Mouse (Mus musculus) neural tube, embryonic 12.5 days (tissue): ENCODE results near the gene Eme2. TPM values are rescaled to one million over a fixed set of nuclear protein-coding genes. Genes with fewer than 3 reads are reported as not detected.

Source experiments
- ATAC-seq: fragments of 200-750 bp; cut with Nextera tagmentation; 2 replicates; pipeline ENCODE4 v1.8.0; 2017; ENCODE audit warnings: low read depth, mild to moderate bottlenecking, moderate TSS enrichment, moderate library complexity; ENCODE audit not compliant: low FRiP score
- H3K27ac ChIP-seq: fragments of 300-500 bp; sonication (generic); 2 replicates; pipeline ENCODE4 v1.5.1; 2016
- H3K27me3 ChIP-seq: fragments of 300-500 bp; sonication (generic); replicated peaks from 2 replicates; pipeline ENCODE4 v1.6.1; 2016; ENCODE audit warnings: mild to moderate bottlenecking
- H3K36me3 ChIP-seq: fragments of 300-500 bp; sonication (generic); 2 replicates; pipeline ENCODE4 v1.6.1; 2016; ENCODE audit warnings: mild to moderate bottlenecking
- H3K4me1 ChIP-seq: fragments of 300-500 bp; sonication (generic); 2 replicates; pipeline ENCODE4 v1.6.1; 2016
- H3K4me2 ChIP-seq: fragments of 300-500 bp; sonication (generic); replicated peaks from 2 replicates; pipeline ENCODE4 v1.6.1; 2016; ENCODE audit warnings: mild to moderate bottlenecking
- H3K4me3 ChIP-seq: fragments of 300-500 bp; sonication (generic); 2 replicates; pipeline ENCODE4 v1.5.1; 2016
- H3K9ac ChIP-seq: fragments of 300-500 bp; sonication (generic); 2 replicates; pipeline ENCODE4 v1.6.1; 2016; ENCODE audit warnings: mild to moderate bottlenecking
- H3K9me3 ChIP-seq: fragments of 300-500 bp; sonication (generic); 2 replicates; pipeline ENCODE4 v1.6.1; 2016; ENCODE audit warnings: mild to moderate bottlenecking
- WGBS: fragments of 180-500 bp; shearing (Covaris S2); methylation state at CpG from one replicate; pipeline ENCODE4 v1.1.7; 2016; 5-methylcytosine and 5-hydroxymethylcytosine counted together
- polyA plus RNA-seq: library from polyadenylated mRNA; unstranded; fragments of >200 nt; fragmentation: Nextera tagmentation; extraction: Ambion mirVana; gene quantifications from 2 replicates; pipeline ENCODE4 v1.2.1, GENCODE M21; 2016

Gene Eme2
- polyA plus RNA-seq, 1 experiment from 2014 or later: 44.5 TPM

DNA sequence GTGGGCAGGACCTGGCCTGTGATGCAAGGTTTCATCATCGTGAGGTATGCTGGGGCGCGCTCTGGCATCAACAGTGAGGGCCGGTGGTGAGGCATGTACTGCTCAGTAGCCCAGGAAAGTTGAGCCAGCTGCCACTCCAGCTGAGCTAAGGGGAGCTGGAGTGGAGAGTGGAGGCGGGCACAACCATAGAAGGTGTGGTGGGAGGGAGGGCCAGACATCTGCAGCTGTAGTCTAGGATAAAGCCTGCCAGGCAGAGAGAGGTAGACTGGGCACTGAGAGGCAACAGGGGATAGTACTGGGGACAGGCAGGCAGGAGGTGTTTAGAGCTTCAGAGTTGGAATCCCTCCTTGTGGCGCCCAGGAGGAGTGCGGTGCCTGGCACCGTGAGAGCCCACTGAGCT lies 34.8 kb downstream of the Eme2 start:
- H3K4me1 ChIP-seq: no peaks in the 10 kb centered on the region
- H3K4me2 ChIP-seq: no peak overlapping the region
- peaks cover 49% of the 10 kb centered on the region for H3K36me3 ChIP-seq
- no peak overlapping the region for H3K9ac ChIP-seq
- no peak overlapping the region for H3K27ac ChIP-seq
- H3K9me3 ChIP-seq: no peaks in the 10 kb centered on the region
- H3K27me3 ChIP-seq: no peaks in the 10 kb centered on the region
- ATAC-seq: no peak
- WGBS: 96% methylated on average over 8 of the region's 8 CpGs
- H3K4me3 ChIP-seq: no peak overlapping the region

DNA sequence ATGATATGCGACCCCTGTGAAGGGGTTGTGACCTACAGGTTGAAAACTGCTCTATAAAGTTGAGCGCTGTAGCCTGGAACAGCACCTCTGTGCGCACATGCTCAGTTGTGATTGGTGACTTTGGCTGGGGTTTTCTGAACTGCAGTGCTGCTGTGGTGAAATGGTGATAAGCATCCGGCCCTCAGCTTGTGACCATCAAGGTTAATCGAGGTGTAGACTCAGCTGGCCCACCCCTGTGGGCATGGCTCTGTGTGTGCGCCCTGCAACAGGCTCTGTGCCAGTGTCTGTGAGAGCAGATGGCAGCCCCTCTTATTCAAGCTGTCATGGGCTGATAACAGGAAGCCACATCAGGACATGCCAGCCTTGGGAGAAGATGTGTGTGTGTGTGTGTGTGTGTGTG lies 35.9 kb downstream of the Eme2 start:
- H3K4me2 ChIP-seq: no peak overlapping the region
- no peak overlapping the region for H3K4me3 ChIP-seq
- H3K4me1 ChIP-seq: no peaks in the 10 kb centered on the region
- no peak overlapping the region for H3K27ac ChIP-seq
- no peaks in the 10 kb centered on the region for H3K27me3 ChIP-seq
- no peaks in the 10 kb centered on the region for H3K9me3 ChIP-seq
- no peak overlapping the region for H3K9ac ChIP-seq
- no peak for ATAC-seq
- WGBS: 87% methylated on average over 6 of the region's 6 CpGs
- H3K36me3 ChIP-seq: peaks cover 43% of the 10 kb centered on the region

DNA sequence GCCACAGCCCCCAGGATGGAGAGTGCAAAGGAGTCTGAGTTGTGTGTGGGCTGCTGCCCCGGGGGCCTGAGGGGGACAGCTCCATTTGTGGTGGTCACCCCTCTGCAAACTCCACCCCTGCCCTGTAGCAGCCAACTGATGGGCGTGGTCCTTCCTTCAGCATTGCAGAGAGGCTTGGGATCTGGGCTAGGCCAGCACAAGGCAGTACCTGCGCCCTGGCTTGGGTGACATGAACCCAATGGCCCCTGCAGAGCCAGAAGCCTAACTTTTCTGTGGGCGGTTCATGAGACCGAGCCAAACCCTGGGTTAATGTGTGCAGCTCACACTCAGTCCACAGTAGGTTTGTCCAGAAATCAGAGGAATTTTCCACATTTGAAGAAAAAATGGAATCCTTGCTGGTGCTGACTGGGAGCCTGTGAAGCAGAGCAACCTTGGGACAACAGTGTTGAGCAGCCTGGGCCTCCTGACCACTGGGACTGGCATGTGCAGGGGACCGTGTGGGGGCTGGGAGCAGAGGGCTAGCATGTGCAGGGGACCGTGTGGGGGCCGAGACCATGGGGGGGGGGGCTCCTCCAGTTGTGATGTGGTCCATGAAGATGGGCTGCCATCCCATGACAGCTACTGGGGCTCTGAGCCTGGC lies 36.9 kb downstream of the Eme2 start:
- Histone ChIP-seq H3K36me3 (peaks cover 44% of the 10 kb centered on the region), H3K4me2 (no peak overlapping the region), H3K27me3 (no peaks in the 10 kb centered on the region), H3K4me1 (no peaks in the 10 kb centered on the region), H3K9me3 (no peaks in the 10 kb centered on the region), H3K4me3 (no peak overlapping the region), H3K9ac (no peak overlapping the region), H3K27ac (no peak overlapping the region)
- 81% methylated on average over 8 of the region's 8 CpGs for WGBS
- no peak for ATAC-seq

DNA sequence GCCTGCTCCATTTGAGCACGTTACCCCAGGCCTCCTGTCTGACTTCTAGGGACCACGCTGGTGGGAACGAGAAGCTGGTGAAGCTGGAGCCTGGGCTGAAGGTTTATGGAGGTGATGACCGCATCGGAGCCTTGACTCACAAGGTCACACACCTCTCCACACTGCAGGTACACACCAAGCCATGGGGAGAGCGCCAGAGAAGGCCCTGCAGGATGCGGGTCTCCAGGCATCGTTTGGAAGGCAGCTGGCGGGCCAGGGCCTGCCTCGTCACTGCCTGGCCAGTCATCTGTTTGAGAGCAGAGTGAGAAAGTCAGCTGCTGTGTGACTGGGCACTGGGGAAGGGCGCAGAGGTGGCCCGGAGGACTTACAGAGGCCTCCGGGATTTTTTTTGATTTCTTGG lies 38.3 kb downstream of the Eme2 start:
- Histone ChIP-seq H3K36me3 (peaks cover 39% of the 10 kb centered on the region), H3K4me1 (peaks cover under 1% of the 10 kb centered on the region; the same call in 1 of the 2 replicates), H3K4me3 (no peak overlapping the region), H3K27me3 (peaks cover 3% of the 10 kb centered on the region; the same call in 1 of the 2 replicates), H3K27ac (no peak overlapping the region), H3K9ac (no peak overlapping the region), H3K9me3 (no peaks in the 10 kb centered on the region), H3K4me2 (no peak overlapping the region)
- ATAC-seq: no peak
- WGBS: 93% methylated on average over 13 of the region's 13 CpGs

DNA sequence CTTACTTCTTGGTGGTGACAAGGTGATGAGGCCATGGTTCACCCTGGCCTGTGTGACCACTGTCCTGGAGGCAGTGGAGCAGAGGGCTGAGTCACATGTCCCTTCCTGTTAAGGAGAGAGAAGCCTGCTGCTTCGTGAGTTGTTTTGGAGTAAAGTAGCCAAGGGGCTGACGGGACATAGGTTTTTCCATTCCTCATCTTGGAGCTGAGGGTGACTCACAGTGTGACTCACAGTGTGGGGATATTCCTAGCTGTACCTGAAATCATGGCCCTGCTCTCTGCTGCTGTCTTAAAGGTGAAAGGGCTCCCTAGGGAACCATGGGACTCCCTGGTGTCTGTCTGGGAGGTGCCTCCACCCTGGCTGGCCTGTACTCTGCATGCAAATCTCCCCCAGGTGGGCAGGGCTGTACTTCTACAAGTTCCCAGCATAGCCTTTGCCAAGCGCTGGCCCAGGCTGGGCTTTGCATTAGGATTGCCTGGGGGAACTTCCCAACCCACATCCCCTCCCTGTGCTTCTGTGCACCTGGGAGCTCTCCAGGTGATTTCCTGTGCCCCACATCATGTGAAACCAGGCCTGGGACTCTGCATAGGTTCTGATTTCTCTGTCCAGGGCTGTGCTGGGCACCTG lies 38.9 kb downstream of the Eme2 start:
- H3K36me3 ChIP-seq: peaks cover 33% of the 10 kb centered on the region
- H3K4me3 ChIP-seq: no peak overlapping the region
- WGBS: 92% methylated on average over 3 of the region's 3 CpGs
- peaks cover 4% of the 10 kb centered on the region; the same call in 1 of the 2 replicates for H3K27me3 ChIP-seq
- H3K4me1 ChIP-seq: peaks cover 7% of the 10 kb centered on the region; the same call in 1 of the 2 replicates
- ATAC-seq: no peak
- H3K9me3 ChIP-seq: no peaks in the 10 kb centered on the region
- H3K27ac ChIP-seq: no peak overlapping the region
- H3K4me2 ChIP-seq: no peak overlapping the region
- no peak overlapping the region for H3K9ac ChIP-seq

DNA sequence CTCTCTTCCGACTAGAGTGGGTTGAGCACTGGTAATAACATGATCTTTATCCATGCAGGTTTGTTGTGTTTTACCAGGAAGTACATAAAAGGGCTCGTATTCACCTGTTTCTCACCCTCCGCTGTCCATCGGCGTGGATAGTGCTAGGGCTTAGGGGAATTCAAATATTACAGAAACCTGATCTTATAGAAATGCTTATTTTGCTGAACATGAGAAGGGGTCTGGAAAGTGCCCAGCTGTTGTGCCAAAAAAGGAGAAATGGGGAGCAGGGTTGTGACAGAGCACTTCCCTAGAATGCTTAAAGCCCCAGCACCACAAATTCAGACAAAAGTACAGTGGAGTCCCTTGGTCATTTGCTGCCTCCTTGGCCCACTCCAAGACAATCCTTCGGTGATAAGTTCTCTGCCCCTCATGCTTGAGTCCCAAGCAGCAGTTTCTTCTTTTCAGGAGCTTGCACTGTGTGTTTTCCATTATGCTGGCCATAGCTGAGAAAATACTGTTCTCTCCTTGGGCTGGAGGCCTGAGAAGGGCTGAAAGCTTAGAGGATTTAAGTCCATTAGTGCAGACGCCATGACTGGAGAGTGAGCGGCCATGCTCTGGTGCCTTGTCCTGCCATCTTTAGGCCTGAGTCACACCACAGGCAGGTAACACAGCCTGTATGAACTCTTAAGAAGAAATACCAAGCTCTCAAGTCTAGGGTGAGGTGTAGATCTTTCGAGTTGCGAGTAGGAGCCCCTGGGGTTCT lies 43.3 kb downstream of the Eme2 start:
- Histone ChIP-seq H3K9me3 (no peaks in the 10 kb centered on the region), H3K4me3 (peak overlapping the region; percentile 78; the same call in 1 of the 2 replicates), H3K9ac (no peak overlapping the region), H3K4me1 (peaks cover 17% of the 10 kb centered on the region; the same call in 1 of the 2 replicates), H3K4me2 (peak overlapping the region; percentile 92), H3K27ac (no peak overlapping the region), H3K36me3 (peaks cover 9% of the 10 kb centered on the region), H3K27me3 (peaks cover 4% of the 10 kb centered on the region; the same call in 1 of the 2 replicates)
- no peak for ATAC-seq
- WGBS: 85% methylated on average over 10 of the region's 10 CpGs

DNA sequence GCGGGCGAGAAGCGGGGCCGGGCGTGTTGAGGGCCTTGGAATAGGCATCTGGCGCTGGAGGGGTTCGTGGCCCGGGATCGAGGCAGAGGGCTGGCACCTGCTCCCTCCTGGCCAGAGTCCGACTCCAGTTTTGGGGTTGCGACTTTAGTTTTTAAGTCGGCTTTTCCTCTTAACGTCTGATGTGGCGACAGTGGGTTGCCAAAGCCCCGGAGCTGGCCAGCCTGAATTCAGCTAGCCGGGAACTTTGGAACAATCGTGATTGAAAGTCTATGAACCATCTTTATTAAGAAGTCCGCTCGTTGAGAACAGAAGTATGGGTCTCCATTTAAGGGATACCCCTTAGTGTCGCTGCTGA lies 44.1 kb downstream of the Eme2 start:
- 2% methylated on average over 20 of the region's 20 CpGs for WGBS
- Histone ChIP-seq H3K27ac (no peak overlapping the region; the same call in 1 of the 2 replicates), H3K36me3 (peaks cover 7% of the 10 kb centered on the region)

DNA sequence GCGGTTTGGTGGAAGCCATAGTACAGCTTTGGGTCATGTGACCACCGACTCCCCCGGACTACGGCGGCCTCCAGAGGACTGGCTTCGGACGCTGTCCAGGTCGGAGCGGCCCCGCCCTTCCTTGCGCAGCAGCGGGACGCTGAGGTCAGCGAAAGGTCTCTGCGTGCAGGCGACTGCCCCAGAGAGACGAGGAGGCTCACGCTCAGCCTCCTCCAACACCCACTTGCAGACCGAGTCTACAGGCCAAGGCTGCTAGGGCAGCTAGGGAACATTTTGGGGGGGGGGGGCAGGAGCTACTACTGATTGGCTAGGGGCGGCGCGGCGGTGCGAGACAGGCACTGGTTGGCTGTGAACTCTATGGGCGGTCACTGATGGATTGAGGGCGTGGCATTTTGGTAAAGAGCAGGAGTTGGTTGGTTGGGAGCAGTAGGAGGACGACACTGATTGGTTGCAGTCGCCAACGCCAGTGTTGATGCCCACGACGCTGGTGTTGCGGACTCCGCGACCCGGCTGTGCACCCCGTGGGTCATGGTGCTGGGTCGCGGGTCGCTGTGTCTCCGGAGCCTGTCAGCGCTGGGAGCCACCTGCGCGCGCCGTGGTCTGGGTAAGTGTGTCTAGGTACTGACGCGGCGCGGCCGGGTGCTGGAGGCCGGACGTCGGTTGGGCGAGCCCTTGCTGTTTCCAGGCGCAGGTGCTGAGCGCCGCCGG lies 44.7 kb downstream of the Eme2 start, which contains the start of gene Fahd1:
Gene Fahd1, minus strand, starts transcription at position 300 of the 708 bp plus-strand sequence.
- WGBS: under 1% methylated on average over 58 of the region's 58 CpGs
- H3K4me1 ChIP-seq: peaks cover 17% of the 10 kb centered on the region; the same call in 1 of the 2 replicates
- no peaks in the 10 kb centered on the region for H3K9me3 ChIP-seq
- peaks cover 4% of the 10 kb centered on the region; the same call in 1 of the 2 replicates for H3K27me3 ChIP-seq
- peak within 1 kb of the TSS; percentile 84 for H3K27ac ChIP-seq
- H3K9ac ChIP-seq: peak within 1 kb of the TSS; percentile 77
- peak within 1 kb of the TSS; percentile 92 for H3K4me2 ChIP-seq
- H3K36me3 ChIP-seq: peaks cover 7% of the 10 kb centered on the region
- peak within 1 kb of the TSS; percentile 78 for H3K4me3 ChIP-seq
- peak; percentile 100 for ATAC-seq

More for the DNA sequence above, 44.1 kb downstream of the Eme2 start:
- Histone ChIP-seq H3K4me2 (peak overlapping the region; percentile 92), H3K9me3 (no peaks in the 10 kb centered on the region), H3K4me1 (peaks cover 17% of the 10 kb centered on the region; the same call in 1 of the 2 replicates), H3K4me3 (peak overlapping the region; percentile 78), H3K9ac (peak overlapping the region; percentile 67), H3K27me3 (peaks cover 4% of the 10 kb centered on the region; the same call in 1 of the 2 replicates)
- ATAC-seq: no peak; the same call in 1 of the 2 replicates

DNA sequence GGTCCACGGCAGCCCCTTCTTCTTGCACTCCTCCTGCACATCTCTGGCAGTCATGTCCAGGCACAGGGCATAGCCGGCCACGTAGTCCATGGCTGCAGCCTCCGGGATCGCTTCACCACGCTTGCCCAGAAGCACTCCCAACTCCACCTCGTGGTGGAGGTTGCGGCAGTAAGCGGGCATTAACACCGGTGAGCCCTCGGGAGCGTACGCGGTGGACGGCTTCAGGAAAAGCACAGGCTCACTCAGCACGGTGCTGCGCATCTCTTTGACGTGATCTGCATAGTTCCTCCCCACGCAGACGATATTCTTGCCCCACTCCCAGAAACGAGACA lies 45.2 kb downstream of the Eme2 start:
- Histone ChIP-seq H3K4me3 (peak overlapping the region; percentile 78), H3K9ac (peak overlapping the region; percentile 77), H3K4me2 (peak overlapping the region; percentile 92), H3K27ac (no peak overlapping the region), H3K36me3 (peaks cover 7% of the 10 kb centered on the region), H3K9me3 (no peaks in the 10 kb centered on the region), H3K4me1 (peaks cover 17% of the 10 kb centered on the region; the same call in 1 of the 2 replicates), H3K27me3 (peaks cover 4% of the 10 kb centered on the region; the same call in 1 of the 2 replicates)
- under 1% methylated on average over 21 of the region's 21 CpGs for WGBS
- peak; percentile 73 for ATAC-seq

DNA sequence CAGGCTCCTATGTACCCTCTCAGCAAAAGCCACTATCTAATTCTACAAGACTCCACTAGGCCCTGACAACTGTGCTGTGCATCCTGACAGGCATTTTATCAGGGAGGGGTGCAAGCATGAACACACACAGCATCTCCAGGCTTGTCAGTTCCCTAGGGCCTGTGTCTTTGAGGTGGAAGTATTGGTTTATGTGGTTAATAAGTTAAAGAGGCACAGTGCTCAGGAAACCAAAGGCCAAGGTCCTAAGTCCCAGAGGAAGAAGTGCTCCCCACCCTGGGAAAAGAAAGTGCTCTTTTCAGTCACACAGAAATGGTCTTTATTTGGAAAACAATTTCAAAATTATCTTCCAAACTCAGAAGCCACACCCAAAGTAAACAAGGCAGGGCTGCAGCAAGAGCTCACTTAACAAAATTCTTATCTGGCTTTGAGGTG lies 46.3 kb downstream of the Eme2 start:
- ATAC-seq: no peak
- no peak overlapping the region for H3K9ac ChIP-seq
- peaks cover 17% of the 10 kb centered on the region; the same call in 1 of the 2 replicates for H3K4me1 ChIP-seq
- H3K27me3 ChIP-seq: peaks cover 4% of the 10 kb centered on the region; the same call in 1 of the 2 replicates
- peaks cover 5% of the 10 kb centered on the region for H3K36me3 ChIP-seq
- peak overlapping the region; percentile 92 for H3K4me2 ChIP-seq
- no peak overlapping the region for H3K27ac ChIP-seq
- no peaks in the 10 kb centered on the region for H3K9me3 ChIP-seq
- no peak overlapping the region for H3K4me3 ChIP-seq

DNA sequence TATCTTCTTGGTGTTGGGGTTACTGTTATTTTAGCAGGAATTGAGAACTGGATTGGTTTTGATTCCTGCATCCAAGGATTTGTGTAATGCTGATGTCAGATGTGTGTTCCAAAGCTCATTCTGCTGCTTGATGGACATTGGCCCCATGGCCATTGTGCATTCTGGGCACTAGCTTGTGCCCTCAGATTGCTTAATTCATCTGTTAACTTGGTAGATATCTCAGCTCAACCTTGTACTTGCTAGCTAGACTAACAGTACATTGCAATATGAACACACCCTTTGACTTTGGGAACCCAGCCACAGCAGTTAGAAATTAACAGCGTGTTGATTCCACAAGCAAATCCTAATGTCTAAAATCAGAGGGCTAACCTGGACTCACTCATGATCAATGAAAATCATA lies 47.5 kb downstream of the Eme2 start:
- 98% methylated on average over 1 of the region's 1 CpGs for WGBS
- ATAC-seq: no peak
- Histone ChIP-seq H3K4me2 (no peak overlapping the region), H3K27ac (no peak overlapping the region), H3K9me3 (no peaks in the 10 kb centered on the region), H3K9ac (no peak overlapping the region), H3K27me3 (peaks cover 4% of the 10 kb centered on the region; the same call in 1 of the 2 replicates), H3K4me3 (no peak overlapping the region), H3K36me3 (no peaks in the 10 kb centered on the region), H3K4me1 (peaks cover 17% of the 10 kb centered on the region; the same call in 1 of the 2 replicates)
